10 mouse cellular contexts compared by ENCODE assay signal in genomic region chr10:94037196-94037595, GRCm38 (mm10). TPM values are rescaled to one million over a fixed set of nuclear protein-coding genes. Genes with fewer than 3 reads are reported as not detected.
DNase-seq lines count a peak whose midpoint lies in the region; ATAC-seq and TF ChIP-seq lines count a peak whose summit lies in the region.
"Had no signal": no experiment of that assay in that cellular context is flagged by ENCODE, and none has a peak within 500 bp of the region (broad histone marks: within the 10 kb centered on the region; RNA-seq: fewer than 3 reads in every experiment).

No protein-coding gene starts in this region.

- TF ChIP-seq CTCF in CH12.LX (conservative IDR thresholded peaks at IDR 0.05 in 1 of 2, IDR thresholded peaks at IDR 0.05 in 1 of 2; ENCODE audit: low read depth in 2 of 2, low read length in 2 of 2) = no peak

- H3K4me2 ChIP-seq in heart, embryonic 13.5 days = peak overlapping the region; percentile 73
- peak overlapping the region; percentile 59; the same call in 1 of the 2 replicates for H3K4me2 ChIP-seq in CH12.LX (ENCODE audit: insufficient read depth, low read depth, poor library complexity, severe bottlenecking)
- H3K4me2 ChIP-seq in hindbrain, embryonic 13.5 days = peak overlapping the region; percentile 71
- peak overlapping the region; percentile 69 for H3K4me2 ChIP-seq in midbrain, embryonic 11.5 days

- no peaks in the 10 kb centered on the region for H3K27me3 ChIP-seq in heart, embryonic 13.5 days (replicated peaks)
- H3K27me3 ChIP-seq in CH12.LX (replicated peaks) = no peaks in the 10 kb centered on the region
- no peaks in the 10 kb centered on the region for H3K27me3 ChIP-seq in hindbrain, embryonic 13.5 days
- H3K27me3 ChIP-seq in midbrain, embryonic 11.5 days (ENCODE audit: control insufficient read depth, insufficient read depth, low read length) = no peaks in the 10 kb centered on the region

- no peak for TF ChIP-seq POLR2A in CH12.LX (IDR thresholded peaks at IDR 0.05; ENCODE audit: low read depth, low read length)

- H3K4me1 ChIP-seq in heart, embryonic 13.5 days = peaks cover 32% of the 10 kb centered on the region
- peaks cover 0 to 38% of the 10 kb centered on the region in 2 experiments; a peak in 3 of 4 replicates for H3K4me1 ChIP-seq in CH12.LX (ENCODE audit: control insufficient read depth in 1 of 2, insufficient read depth in 2 of 2)
- H3K4me1 ChIP-seq in hindbrain, embryonic 13.5 days (replicated peaks) = peaks cover 26% of the 10 kb centered on the region
- H3K4me1 ChIP-seq in midbrain, embryonic 11.5 days (ENCODE audit: control insufficient read depth, insufficient read depth, low read length) = peaks cover 20% of the 10 kb centered on the region

- ATAC-seq in heart, embryonic 13.5 days (ENCODE audit: extremely low read depth, insufficient number of reproducible peaks, low FRiP score, low TSS enrichment) = no peak
- no peak for ATAC-seq in hindbrain, embryonic 13.5 days (ENCODE audit: low FRiP score)
- no peak for ATAC-seq in midbrain, embryonic 11.5 days (ENCODE audit: low FRiP score)
- no peak for ATAC-seq in megakaryocyte progenitor cell, adult 5-6 weeks (replicated peaks; ENCODE audit: poor library complexity)

- no peaks in the 10 kb centered on the region for H3K9me3 ChIP-seq in heart, embryonic 13.5 days
- H3K9me3 ChIP-seq in CH12.LX (replicated peaks; ENCODE audit: low read length) = peaks cover 3% of the 10 kb centered on the region
- H3K9me3 ChIP-seq in hindbrain, embryonic 13.5 days = no peaks in the 10 kb centered on the region
- no peaks in the 10 kb centered on the region for H3K9me3 ChIP-seq in midbrain, embryonic 11.5 days (ENCODE audit: control insufficient read depth, low read length)
- H3K9me3 ChIP-seq: G1E had no signal

- dilution Hi-C loops in CH12.LX (cut with MboI; ENCODE audit: extremely low pct_ligation_motif_present, extremely low pct_unique_long_range_greater_than_20kb, low sequenced_read_pairs) = no loop called here

- 0 out of 2 replicates have a peak overlapping the region, but pooled peaks have one; percentile 1 for H3K9ac ChIP-seq in heart, embryonic 13.5 days
- H3K9ac ChIP-seq in CH12.LX (ENCODE audit: insufficient read depth, low read depth) = peak overlapping the region; percentile 60; the same call in 1 of the 2 replicates
- H3K9ac ChIP-seq in hindbrain, embryonic 13.5 days = no peak overlapping the region
- no peak overlapping the region for H3K9ac ChIP-seq in midbrain, embryonic 11.5 days (ENCODE audit: low read length)

- TF ChIP-seq EP300 in CH12.LX (IDR thresholded peaks at IDR 0.05; ENCODE audit: low read length) = no peak

- no peak overlapping the region for H3K27ac ChIP-seq in heart, embryonic 13.5 days (replicated peaks)
- H3K27ac ChIP-seq in CH12.LX (ENCODE audit: insufficient read depth, low read depth) = no peak overlapping the region
- H3K27ac ChIP-seq in hindbrain, embryonic 13.5 days = no peak overlapping the region
- no peak overlapping the region for H3K27ac ChIP-seq in midbrain, embryonic 11.5 days (ENCODE audit: low read depth, low read length)

- no peak for DNase-seq in heart, postnatal 10 days
- DNase-seq in CH12.LX (ENCODE audit: extremely low read depth) = no peak
- peak; percentile 82 for DNase-seq in midbrain, embryonic 11.5 days (ENCODE audit: low spot score, missing footprints)
- no peak for DNase-seq in cerebellum, adult 11 months
- DNase-seq in testis, postnatal 10 days (ENCODE audit: low spot score) = no peak
- DNase-seq: left cerebral cortex, postnatal 4 days had no signal

- intact Hi-C loops in heart, postnatal 10 days (cut with DNase I) = loop anchor here (5.0 kb wide), 1 partner anchor 35 kb away; no protein-coding TSS in a partner anchor

- in situ Hi-C loops in CH12.LX (cut with MboI; ENCODE audit: low pct_ligation_motif_present, low pct_unique_long_range_greater_than_20kb, low sequenced_read_pairs) = loop anchor here (5.0 kb wide), 1 partner anchor 70 kb away; no protein-coding TSS in a partner anchor

- peak overlapping the region; percentile 95 for H3K4me3 ChIP-seq in heart, embryonic 13.5 days
- peak overlapping the region; percentile 54 to 93 (median 93) for H3K4me3 ChIP-seq in CH12.LX (replicated peaks in 1 of 3; ENCODE audit: low read depth in 2 of 3, low read length in 2 of 3, poor library complexity in 1 of 3)
- H3K4me3 ChIP-seq in hindbrain, embryonic 13.5 days = peak overlapping the region; percentile 84; the same call in 1 of the 2 replicates
- no peak overlapping the region; the same call in 1 of the 2 replicates for H3K4me3 ChIP-seq in midbrain, embryonic 11.5 days (ENCODE audit: low read depth, low read length)

- 56% methylated on average over 9 of the region's 9 CpGs for WGBS in heart, embryonic 13.5 days
- WGBS in hindbrain, embryonic 13.5 days = 52% methylated on average over 9 of the region's 9 CpGs
- 37% methylated on average over 9 of the region's 9 CpGs for WGBS in midbrain, embryonic 11.5 days

- H3K79me2 ChIP-seq in CH12.LX (replicated peaks; ENCODE audit: control insufficient read depth, extremely low read depth, insufficient read depth, poor library complexity, severe bottlenecking) = peaks cover 66% of the 10 kb centered on the region

- no peaks in the 10 kb centered on the region for H3K36me3 ChIP-seq in heart, embryonic 13.5 days
- peaks cover 0 to 12% of the 10 kb centered on the region in 2 experiments for H3K36me3 ChIP-seq in CH12.LX (replicated peaks in 1 of 2; ENCODE audit: control insufficient read depth in 1 of 2, insufficient read depth in 1 of 2, low read length in 1 of 2)
- no peaks in the 10 kb centered on the region for H3K36me3 ChIP-seq in hindbrain, embryonic 13.5 days
- H3K36me3 ChIP-seq in midbrain, embryonic 11.5 days (ENCODE audit: control insufficient read depth, insufficient read depth, low read length) = no peaks in the 10 kb centered on the region

- TF ChIP-seq RAD21 in CH12.LX (IDR thresholded peaks at IDR 0.05; ENCODE audit: low read depth, low read length) = no peak

TF ChIP-seq in CH12.LX, 34 proteins besides CTCF, POLR2A, EP300 and RAD21:
- TF ChIP-seq ETS1 (conservative IDR thresholded peaks at IDR 0.05; ENCODE audit: low read depth, low read length) (no peak), ZMIZ1 (IDR thresholded peaks at IDR 0.05; ENCODE audit: low read depth, low read length) (no peak), IRF4 (IDR thresholded peaks at IDR 0.05; ENCODE audit: low read depth, low read length) (peak; percentile 15; the same call in 1 of the 2 replicates), RCOR1 (conservative IDR thresholded peaks at IDR 0.05; ENCODE audit: low read depth, low read length) (no peak), HCFC1 (IDR thresholded peaks at IDR 0.05; ENCODE audit: low read depth, low read length) (no peak), MAX (IDR thresholded peaks at IDR 0.05; ENCODE audit: low read length) (peak; percentile 67; the same call in 1 of the 2 replicates), E2F4 (IDR thresholded peaks at IDR 0.05; ENCODE audit: insufficient replicate concordance, low read depth, low read length) (no peak), MAFK (IDR thresholded peaks at IDR 0.05; ENCODE audit: insufficient replicate concordance, low read length) (no peak), POLR2AphosphoS2 (IDR thresholded peaks at IDR 0.05; ENCODE audit: low read depth, low read length) (no peak), BHLHE40 (IDR thresholded peaks at IDR 0.05; ENCODE audit: low read depth, low read length) (peak; percentile 94), SIN3A (IDR thresholded peaks at IDR 0.05; ENCODE audit: low read length) (peak; percentile 17; the same call in 1 of the 2 replicates), USF2 (conservative IDR thresholded peaks at IDR 0.05; ENCODE audit: low read depth, low read length) (peak; percentile 90), JUND (conservative IDR thresholded peaks at IDR 0.05; ENCODE audit: low read depth, low read length) (no peak), USF1 (IDR thresholded peaks at IDR 0.05; ENCODE audit: low read depth, low read length) (peak; percentile 84)

RNA-seq across cellular contexts. Expression of gene Fgd6, which starts 1.4 kb away (rescaled TPM):
- polyA plus RNA-seq in heart, embryonic 13.5 days (2015; fragmentation: Nextera tagmentation; extraction: Ambion mirVana) = 2.1 and 2.2 TPM in 2 replicates
- 1 to 10 TPM; 5.9 to 6.0 TPM for total RNA-seq in heart, postnatal 10 days (2021)
- total RNA-seq in CH12.LX (2012; rRNA removed) = 5.0 and 7.2 TPM in 2 replicates
- total RNA-seq in CH12.LX (2014; rRNA removed) = 3.0 and 3.3 TPM in 2 replicates
- 4.7 and 5.0 TPM in 2 replicates for polyA plus RNA-seq in CH12.LX (2012; ENCODE audit: insufficient read length, low read depth)
- polyA plus RNA-seq in hindbrain, embryonic 13.5 days (2015; fragmentation: Nextera tagmentation; extraction: Ambion mirVana) = 3.0 TPM in 2 replicates
- polyA plus RNA-seq in midbrain, embryonic 11.5 days (2014; fragmentation: Nextera tagmentation; extraction: Ambion mirVana) = 4.9 and 5.6 TPM in 2 replicates
- 1.0 and 1.6 TPM in 2 replicates for total RNA-seq in megakaryocyte progenitor cell, adult 5-6 weeks (2015)
- total RNA-seq in megakaryocyte progenitor cell, adult 5-6 weeks (2017) = 0.58 and 1.6 TPM in 2 replicates

RNA-seq across cellular contexts. Expression of gene Vezt, which starts 1.6 kb away (rescaled TPM):
- polyA plus RNA-seq in heart, embryonic 13.5 days (2015; fragmentation: Nextera tagmentation; extraction: Ambion mirVana) = 21.2 and 23.2 TPM in 2 replicates
- total RNA-seq in heart, postnatal 10 days (2021) = 10 to 100 TPM; 37.9 to 40.2 TPM
- total RNA-seq in CH12.LX (2012; rRNA removed) (18.0 and 18.8 TPM in 2 replicates), CH12.LX (2014; rRNA removed) (17.2 and 18.4 TPM in 2 replicates)
- polyA plus RNA-seq in CH12.LX (2012; ENCODE audit: insufficient read length, low read depth) = 21.2 and 26.5 TPM in 2 replicates
- polyA plus RNA-seq in hindbrain, embryonic 13.5 days (2015; fragmentation: Nextera tagmentation; extraction: Ambion mirVana) = 65.4 and 66.1 TPM in 2 replicates
- polyA plus RNA-seq in midbrain, embryonic 11.5 days (2014; fragmentation: Nextera tagmentation; extraction: Ambion mirVana) = 45.9 and 46.7 TPM in 2 replicates
- total RNA-seq in megakaryocyte progenitor cell, adult 5-6 weeks (2015) = 4.9 and 5.8 TPM in 2 replicates
- total RNA-seq in megakaryocyte progenitor cell, adult 5-6 weeks (2017) = 16.4 and 16.7 TPM in 2 replicates

Comparison
In these comparisons a context has a peak if more than half of its experiments do, and no peak if none do; other contexts are left out.
1. H3K9ac ChIP-seq: peak in heart, embryonic 13.5 days (single experiment) and CH12.LX (single experiment); none in hindbrain, embryonic 13.5 days (single experiment) and midbrain, embryonic 11.5 days (single experiment).
2. Peak in every context shown above with its lines, with median percentiles within 50 percentile points of each other: H3K4me2 ChIP-seq.